Mouse (Mus musculus): ENCODE results near the gene Srf.
A peak's percentile ranks its signal among the peaks of the same experiment; 100 is the strongest.

- TF ChIP-seq EP300 (optimal IDR thresholded peaks at IDR 0.05) = no peak
- 0 out of 2 replicates have a peak, but pooled peaks have one; percentile 31 for TF ChIP-seq CTCF (IDR thresholded peaks at IDR 0.05; ENCODE audit: low read depth)
Observed at GRCm38 (mm10) chr17:46603229-46603628, 47.3 kb upstream of the Srf start.

All from stomach, postnatal 0 days (tissue).